Mouse (Mus musculus) limb, embryonic 11.5 days (tissue): ENCODE measurements around the gene Olfr750. TPM values are rescaled to one million over a fixed set of nuclear protein-coding genes. Genes with fewer than 3 reads are reported as not detected.

Experiments
- ATAC-seq: fragments of 200-750 bp; cut with Nextera tagmentation; 2 replicates; pipeline ENCODE4 v1.8.0; 2017; ENCODE audit warnings: low read depth; ENCODE audit not compliant: insufficient number of reproducible peaks, low FRiP score, low TSS enrichment
- DNase-seq: peaks from one replicate; pipeline ENCODE4 v3.0.0-alpha.2; 2015; ENCODE audit warnings: low spot score
- H3K27ac ChIP-seq: fragments of 300-500 bp; sonication (generic); replicated peaks from 2 replicates; pipeline ENCODE4 v1.5.1; 2014; ENCODE audit warnings: low read depth, mild to moderate bottlenecking, low read length
- H3K27me3 ChIP-seq: fragments of 300-500 bp; sonication (generic); 2 replicates; pipeline ENCODE4 v1.6.1; 2014; ENCODE audit warnings: mild to moderate bottlenecking, low read length, mixed read lengths; ENCODE audit not compliant: control insufficient read depth, insufficient read depth
- H3K36me3 ChIP-seq: fragments of 300-500 bp; sonication (generic); 2 replicates; pipeline ENCODE4 v1.6.1; 2014; ENCODE audit warnings: mild to moderate bottlenecking, low read length, moderate library complexity, mixed read lengths; ENCODE audit not compliant: control insufficient read depth, insufficient read depth
- H3K4me1 ChIP-seq: fragments of 300-500 bp; sonication (generic); 2 replicates; pipeline ENCODE4 v1.6.1; 2014; ENCODE audit warnings: low read length, mixed read lengths; ENCODE audit not compliant: control insufficient read depth, insufficient read depth
- H3K4me2 ChIP-seq: fragments of 300-500 bp; sonication (generic); 2 replicates; pipeline ENCODE4 v1.6.1; 2014; ENCODE audit warnings: low read depth, mild to moderate bottlenecking, moderate library complexity; ENCODE audit not compliant: severe bottlenecking
- H3K4me3 ChIP-seq: fragments of 300-500 bp; sonication (generic); 2 replicates; pipeline ENCODE4 v1.5.1; 2014; ENCODE audit warnings: low read depth, low read length
- H3K9ac ChIP-seq: fragments of 300-500 bp; sonication (generic); 2 replicates; pipeline ENCODE4 v1.6.1; 2014; ENCODE audit warnings: mild to moderate bottlenecking, low read length
- H3K9me3 ChIP-seq: fragments of 300-500 bp; sonication (generic); 2 replicates; pipeline ENCODE4 v1.6.1; 2016; ENCODE audit warnings: low read length; ENCODE audit not compliant: control insufficient read depth
- WGBS: fragments of 180-500 bp; shearing (Covaris S2); extraction: QIAGEN DNeasy Blood & Tissue Kit; methylation state at CpG from one replicate; pipeline ENCODE4 v1.1.7; 2014; 5-methylcytosine and 5-hydroxymethylcytosine counted together
- polyA plus RNA-seq: library from polyadenylated mRNA; unstranded; fragments of >200 nt; fragmentation: Nextera tagmentation; extraction: Ambion mirVana; gene quantifications from 2 replicates; pipeline ENCODE4 v1.2.1, GENCODE M21; 2014

Olfr750 gene
- polyA plus RNA-seq, 1 experiment from 2014 or later: not detected

DNA sequence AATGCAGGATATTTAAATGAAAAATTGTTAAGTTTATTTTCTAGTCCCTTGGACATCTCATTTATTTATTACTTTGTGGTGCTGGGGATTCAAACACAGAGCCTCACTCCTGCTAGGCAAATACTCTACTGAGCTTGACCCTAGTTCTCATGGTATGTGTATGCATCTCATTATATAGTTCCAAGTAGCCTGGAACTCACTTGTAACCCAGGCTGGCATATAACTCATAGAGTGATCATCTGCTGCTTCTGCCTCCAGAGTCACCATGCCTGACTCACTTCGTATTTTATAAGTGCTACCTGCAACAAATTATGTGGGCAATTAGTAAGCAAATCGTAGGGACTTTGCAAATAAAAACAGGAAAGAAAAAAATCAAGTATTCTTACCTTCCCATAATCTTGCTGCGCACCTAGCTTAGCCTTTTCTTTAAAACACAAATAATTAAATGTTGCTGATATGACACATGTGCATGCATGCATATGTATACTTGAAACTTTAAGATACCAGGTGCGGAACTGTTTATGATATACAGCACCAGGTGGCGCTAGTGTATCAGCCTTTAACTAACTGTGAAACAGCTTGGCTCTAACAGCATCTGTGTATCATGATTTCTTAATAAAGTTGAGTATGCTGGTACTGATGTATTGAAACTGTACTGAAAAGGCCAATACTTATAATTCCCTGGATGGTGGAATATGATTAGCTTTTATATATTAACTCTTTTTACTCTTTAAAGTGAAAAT lies 47.7 kb downstream of the Olfr750 start:
- no peaks in the 10 kb centered on the region for H3K27me3 ChIP-seq
- no peaks in the 10 kb centered on the region for H3K4me1 ChIP-seq
- no peak overlapping the region for H3K4me3 ChIP-seq
- H3K9me3 ChIP-seq: no peaks in the 10 kb centered on the region
- H3K27ac ChIP-seq: no peak overlapping the region
- H3K36me3 ChIP-seq: no peaks in the 10 kb centered on the region
- peak; percentile 70 for DNase-seq
- 40% methylated on average over 5 of the region's 5 CpGs for WGBS
- no peak for ATAC-seq
- no peak overlapping the region for H3K4me2 ChIP-seq
- H3K9ac ChIP-seq: no peak overlapping the region

DNA sequence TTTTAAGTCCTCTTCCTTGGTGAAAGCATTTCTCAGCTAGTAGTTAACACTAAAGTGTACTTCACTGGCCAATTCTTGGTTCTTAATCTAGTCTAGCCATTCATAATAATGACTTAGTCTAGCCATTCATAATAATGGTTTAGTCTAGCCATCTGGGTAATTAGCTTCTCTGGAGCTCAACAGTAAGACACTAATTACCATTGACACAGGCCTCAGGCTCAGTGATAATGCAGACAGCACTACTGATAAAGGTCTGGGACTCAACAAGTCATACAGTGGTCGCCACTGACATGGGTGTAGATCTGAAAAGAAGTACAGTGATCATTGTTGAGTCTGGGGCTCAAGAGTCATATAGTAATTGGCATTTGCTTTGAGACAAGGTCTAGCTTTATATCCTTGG lies 49.4 kb downstream of the Olfr750 start:
- H3K36me3 ChIP-seq: no peaks in the 10 kb centered on the region
- no peak for ATAC-seq
- H3K4me2 ChIP-seq: no peak overlapping the region
- 87% methylated on average over 1 of the region's 1 CpGs for WGBS
- DNase-seq: no peak
- H3K27ac ChIP-seq: no peak overlapping the region
- H3K9me3 ChIP-seq: no peaks in the 10 kb centered on the region
- H3K27me3 ChIP-seq: no peaks in the 10 kb centered on the region
- no peak overlapping the region for H3K9ac ChIP-seq
- H3K4me3 ChIP-seq: no peak overlapping the region
- no peaks in the 10 kb centered on the region for H3K4me1 ChIP-seq

DNA sequence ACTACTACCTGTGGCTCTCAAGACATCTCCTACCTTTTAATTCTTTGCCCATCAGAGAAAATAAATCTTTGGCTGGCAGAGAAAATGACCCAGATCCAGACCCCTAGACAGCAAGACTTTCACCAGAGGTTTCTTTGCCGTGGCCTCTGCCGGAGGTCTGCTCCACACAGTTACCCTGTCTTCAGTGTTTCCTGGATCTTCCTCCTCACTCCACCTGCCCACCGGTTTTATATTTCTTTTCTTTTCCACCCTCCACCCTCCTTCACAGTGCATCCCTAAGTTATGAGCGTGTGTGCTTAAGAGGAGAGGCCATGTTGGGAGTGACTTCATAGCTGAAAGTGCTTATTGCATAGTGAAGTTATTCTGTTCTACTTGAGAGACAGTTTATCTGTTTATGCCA lies 50.8 kb downstream of the Olfr750 start:
- Histone ChIP-seq H3K9me3 (no peaks in the 10 kb centered on the region), H3K27ac (no peak overlapping the region), H3K36me3 (no peaks in the 10 kb centered on the region), H3K9ac (no peak overlapping the region), H3K4me3 (no peak overlapping the region), H3K4me2 (no peak overlapping the region), H3K27me3 (no peaks in the 10 kb centered on the region), H3K4me1 (no peaks in the 10 kb centered on the region)
- no peak for DNase-seq
- ATAC-seq: no peak
- 83% methylated on average over 4 of the region's 4 CpGs for WGBS

GRCm38 (mm10) chr14:51017256-51017655 lies 57.0 kb downstream of the Olfr750 start:
- H3K9ac ChIP-seq: no peak overlapping the region
- H3K9me3 ChIP-seq: no peaks in the 10 kb centered on the region
- no peak overlapping the region for H3K27ac ChIP-seq
- ATAC-seq (no peak), DNase-seq (no peak)
- no peak overlapping the region for H3K4me3 ChIP-seq
- WGBS: 73% methylated on average over 3 of the region's 3 CpGs
- no peaks in the 10 kb centered on the region for H3K4me1 ChIP-seq
- no peaks in the 10 kb centered on the region for H3K27me3 ChIP-seq
- H3K36me3 ChIP-seq: no peaks in the 10 kb centered on the region
- H3K4me2 ChIP-seq: no peak overlapping the region

Other genes starting within 250 kb of the Olfr750 start
- 5.2 and 6.2 TPM in 2 replicates for gene Tep1, start 203.9 kb downstream of the Olfr750 start, polyA plus RNA-seq
- gene Klhl33, start 176.9 kb downstream of the Olfr750 start, polyA plus RNA-seq: 0.08 TPM in 1 of 2 replicates, not detected in the other
- 173 and 186 TPM in 2 replicates for gene Osgep, start 149.5 kb downstream of the Olfr750 start, polyA plus RNA-seq
- 447 and 466 TPM in 2 replicates for gene Apex1, start 149.5 kb downstream of the Olfr750 start, polyA plus RNA-seq
- gene Pip4p1, start 143.6 kb downstream of the Olfr750 start, polyA plus RNA-seq: 47.3 and 52.8 TPM in 2 replicates
- 78.4 and 86.1 TPM in 2 replicates for gene Pnp, start 143.4 kb downstream of the Olfr750 start, polyA plus RNA-seq
- gene Gm49342, start 129.9 kb downstream of the Olfr750 start, polyA plus RNA-seq: not detected in 2 replicates
- gene Pnp2, start 118.4 kb downstream of the Olfr750 start, polyA plus RNA-seq: 0.34 and 0.84 TPM in 2 replicates
- gene Rnase10, start 66.7 kb downstream of the Olfr750 start, polyA plus RNA-seq: not detected in 2 replicates
- gene Rnase9, start 32.6 kb downstream of the Olfr750 start, polyA plus RNA-seq: not detected in 2 replicates
- gene Rnase11, start 24.3 kb downstream of the Olfr750 start, polyA plus RNA-seq: not detected in 2 replicates
- not detected in 2 replicates for gene Rnase12, start 16.8 kb downstream of the Olfr750 start, polyA plus RNA-seq
- gene Rnase4, start 16.6 kb upstream of the Olfr750 start, polyA plus RNA-seq: 7.1 and 8.8 TPM in 2 replicates
- 1.9 and 2.2 TPM in 2 replicates for gene Ang, start 16.7 kb upstream of the Olfr750 start, polyA plus RNA-seq
- gene Eddm3b, start 40.0 kb upstream of the Olfr750 start, polyA plus RNA-seq: not detected in 2 replicates
- 0.20 and 0.41 TPM in 2 replicates for gene Rnase6, start 49.5 kb upstream of the Olfr750 start, polyA plus RNA-seq
- 0.20 TPM in 1 of 2 replicates, not detected in the other for gene Rnase1, start 72.3 kb upstream of the Olfr750 start, polyA plus RNA-seq
- not detected in 2 replicates for gene Rnase2b, start 87.8 kb upstream of the Olfr750 start, polyA plus RNA-seq
- not detected in 2 replicates for gene Ang2, start 124.7 kb upstream of the Olfr750 start, polyA plus RNA-seq
- not detected in 2 replicates for gene Ear14, start 129.0 kb upstream of the Olfr750 start, polyA plus RNA-seq
- not detected in 2 replicates for gene Rnase2a, start 181.7 kb upstream of the Olfr750 start, polyA plus RNA-seq